Mouse (Mus musculus) kidney, adult 8-10 months (tissue): ENCODE results near the gene Igsf8.

Experiments
- DNase-seq, 2 experiments: peaks; one replicate each; pipeline ENCODE4 v3.0.0; 2022

The Igsf8 gene

DNA sequence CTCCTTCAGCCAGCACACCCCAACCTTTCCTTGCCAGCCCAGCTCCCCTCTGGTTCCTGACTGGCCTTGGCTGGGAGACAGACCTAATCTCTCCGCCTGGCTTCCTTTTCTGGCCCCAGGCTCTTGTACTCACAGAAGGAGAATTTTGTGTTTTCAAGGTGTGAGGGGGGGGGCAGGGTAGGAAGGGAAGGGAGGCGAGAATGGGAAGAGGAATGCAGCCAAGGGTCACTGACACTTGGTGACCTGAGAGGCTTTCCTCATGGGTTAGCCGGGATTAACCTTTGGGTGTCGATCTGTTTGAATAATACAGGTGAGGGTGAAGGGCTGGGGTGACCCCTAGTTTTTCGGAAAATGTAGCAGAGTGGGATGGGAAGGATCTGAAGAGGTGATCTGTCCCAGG, 12.7 kb downstream of the Igsf8 start:
- DNase-seq = peak; percentile 28 to 38

DNA sequence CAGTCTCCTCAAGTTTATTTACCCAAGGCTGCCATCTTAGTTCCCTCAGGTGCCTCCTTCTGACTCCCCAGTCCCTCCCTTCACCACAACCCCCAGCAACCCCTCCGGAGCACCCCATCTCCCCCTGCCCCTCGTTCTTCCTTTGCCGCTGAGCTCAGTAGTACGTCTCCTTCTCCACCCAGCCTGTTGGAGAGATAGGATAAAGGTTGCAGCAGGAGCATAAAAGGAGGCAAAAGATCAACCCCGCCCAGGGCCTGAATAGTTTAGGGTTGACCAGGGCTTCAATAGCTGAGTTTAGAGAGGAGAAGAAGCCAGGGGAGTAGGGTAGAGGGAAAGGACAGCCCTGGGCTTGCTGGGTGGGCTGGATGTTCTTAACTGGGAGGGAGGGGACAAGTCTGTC, 13.1 kb downstream of the Igsf8 start:
- DNase-seq = no peak

DNA sequence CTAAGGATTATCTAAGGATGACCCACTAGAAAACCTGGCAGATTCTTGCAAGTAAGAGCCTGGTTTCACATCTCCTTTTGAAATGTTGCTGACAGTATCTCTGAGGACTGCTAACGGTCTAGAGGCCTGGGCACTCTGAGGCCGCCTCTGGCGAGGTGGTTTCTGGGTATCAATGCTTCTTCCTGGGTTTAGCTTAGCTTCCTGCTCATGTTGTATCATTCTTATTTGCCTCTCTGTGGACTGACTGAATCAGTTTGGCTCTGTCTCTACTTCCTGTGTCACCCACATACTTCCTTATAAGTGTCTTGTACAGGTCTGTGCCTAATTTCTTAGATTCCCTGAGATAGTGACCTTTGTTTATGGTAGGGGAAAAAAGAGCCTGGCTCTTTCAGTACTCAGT, 15.7 kb downstream of the Igsf8 start:
- DNase-seq = no peak

DNA sequence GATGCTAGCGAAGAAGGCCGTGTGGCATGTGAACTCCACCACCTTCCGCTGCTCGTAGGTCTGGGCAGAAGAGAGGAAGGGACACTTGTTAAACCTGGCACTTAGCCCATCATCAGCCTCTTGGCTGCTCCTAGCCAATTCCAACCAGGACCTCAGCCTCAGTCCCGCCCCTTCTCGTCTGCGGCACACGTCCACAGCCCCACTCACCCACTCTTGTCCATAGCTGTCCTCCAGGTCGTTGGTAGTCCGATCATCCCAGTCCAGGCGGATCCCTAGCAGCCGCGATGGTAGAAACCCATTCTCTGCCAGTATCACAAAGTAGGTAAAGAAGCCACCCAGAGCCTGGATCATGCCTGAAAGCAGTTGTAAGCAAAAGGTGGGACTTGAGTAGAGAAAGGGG, 16.9 kb downstream of the Igsf8 start:
- no peak for DNase-seq

DNA sequence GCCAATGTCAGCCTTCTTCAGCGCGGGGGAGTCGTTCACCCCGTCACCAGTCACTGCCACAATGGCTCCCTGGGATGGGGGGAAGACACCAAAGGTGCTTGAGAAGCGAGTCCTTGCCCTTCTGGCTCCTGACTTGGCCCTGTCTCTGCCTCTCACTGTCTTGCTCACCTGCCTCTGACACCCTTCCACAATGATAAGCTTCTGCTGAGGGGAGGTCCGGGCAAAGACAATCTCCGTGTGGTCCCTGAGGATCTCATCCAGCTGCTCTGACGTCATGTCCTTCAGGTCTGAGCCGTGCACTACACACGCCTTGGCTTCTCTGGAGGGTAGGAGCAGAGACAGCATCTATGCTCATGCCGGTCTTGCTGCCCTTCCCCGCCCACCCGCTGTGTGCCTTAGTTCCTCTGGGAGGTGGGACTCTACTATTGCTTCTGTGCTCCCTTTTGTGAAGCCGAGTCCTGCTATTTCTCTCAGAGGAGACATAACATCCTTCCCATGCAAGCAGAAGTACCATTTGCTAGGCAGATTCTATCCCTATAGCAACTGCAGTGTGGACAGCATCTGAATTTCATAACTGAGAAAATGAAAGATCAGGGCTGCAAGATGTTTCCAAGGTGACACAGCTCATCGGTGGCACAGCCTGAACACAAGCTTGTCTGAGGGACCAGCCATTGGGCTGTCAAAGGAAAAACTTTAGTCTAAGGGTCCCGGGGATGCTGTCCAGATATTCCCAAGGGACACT, 18.5 kb downstream of the Igsf8 start:
- no peak for DNase-seq

DNA sequence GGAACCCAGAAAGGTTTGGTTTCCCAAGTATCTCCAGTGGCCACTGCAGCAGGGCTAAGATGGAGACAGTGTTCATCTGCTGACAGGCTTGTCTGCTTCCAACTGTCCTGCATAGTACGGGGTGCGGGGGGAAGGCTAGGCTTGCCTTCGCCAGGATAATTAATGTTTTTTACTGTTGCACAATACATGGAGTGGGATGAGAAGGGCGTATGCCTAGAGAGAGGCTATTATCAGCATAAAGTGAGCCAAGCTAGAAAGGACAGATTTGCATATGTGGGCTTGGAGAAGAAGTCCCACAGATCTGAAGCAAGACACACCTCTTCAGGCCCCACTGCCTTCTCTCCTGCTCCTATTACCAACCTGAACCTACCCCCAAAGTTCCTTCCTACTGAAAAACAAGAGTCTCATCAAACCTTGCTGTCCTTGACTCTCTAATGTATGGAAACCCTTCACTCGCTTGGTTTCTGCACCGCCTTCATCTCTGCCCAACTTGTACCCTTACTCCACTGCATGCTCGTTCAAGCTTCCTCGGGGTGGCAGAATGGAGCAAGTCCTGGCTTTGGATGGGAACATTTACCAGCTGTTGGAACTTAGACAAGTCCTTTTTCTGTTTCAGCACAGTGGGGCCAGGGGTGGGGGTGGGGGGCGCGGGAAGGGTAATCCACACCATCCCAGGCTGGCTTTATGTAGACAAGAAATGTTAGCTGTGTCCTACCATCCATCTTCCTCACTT, 20.2 kb downstream of the Igsf8 start:
- no peak for DNase-seq

DNA sequence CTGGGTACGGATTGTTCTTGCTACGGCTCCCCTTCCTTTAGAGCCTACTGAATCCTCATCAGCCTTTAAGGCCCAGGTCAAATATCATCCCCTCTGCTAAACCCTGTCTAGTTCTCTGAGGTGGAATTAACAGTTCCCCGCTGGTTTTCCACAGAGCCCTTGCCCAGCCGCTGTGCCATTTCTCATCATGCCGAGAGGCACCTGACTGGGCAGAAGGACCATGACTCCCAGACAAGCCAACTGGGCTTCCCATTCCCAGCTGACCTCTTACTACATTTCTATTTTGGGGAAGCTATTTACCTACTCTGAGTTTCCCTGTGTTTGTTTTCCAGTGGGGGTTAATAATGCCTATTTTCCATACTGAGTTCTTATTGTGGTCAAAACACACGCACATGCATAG, 21.6 kb downstream of the Igsf8 start:
- no peak for DNase-seq

DNA sequence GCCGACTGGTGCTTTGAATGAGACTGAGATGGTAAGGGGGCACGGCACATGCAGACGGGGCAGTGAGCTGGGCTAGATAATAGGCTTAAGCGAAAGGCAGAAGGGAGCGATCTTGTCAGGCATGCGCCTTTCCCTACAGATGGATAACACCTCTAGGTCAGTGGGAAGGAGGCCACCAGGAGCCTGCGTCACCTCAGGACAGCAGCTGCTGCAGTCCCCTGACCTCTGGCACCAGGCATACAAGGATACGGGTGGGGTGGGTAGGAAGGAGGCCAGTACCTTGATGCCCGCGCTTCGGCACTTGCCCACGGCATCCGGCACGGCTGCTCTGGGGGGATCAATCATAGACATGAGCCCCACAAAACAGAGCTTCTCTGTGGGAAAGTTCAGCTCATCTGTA, 22.8 kb downstream of the Igsf8 start:
- DNase-seq = no peak

DNA sequence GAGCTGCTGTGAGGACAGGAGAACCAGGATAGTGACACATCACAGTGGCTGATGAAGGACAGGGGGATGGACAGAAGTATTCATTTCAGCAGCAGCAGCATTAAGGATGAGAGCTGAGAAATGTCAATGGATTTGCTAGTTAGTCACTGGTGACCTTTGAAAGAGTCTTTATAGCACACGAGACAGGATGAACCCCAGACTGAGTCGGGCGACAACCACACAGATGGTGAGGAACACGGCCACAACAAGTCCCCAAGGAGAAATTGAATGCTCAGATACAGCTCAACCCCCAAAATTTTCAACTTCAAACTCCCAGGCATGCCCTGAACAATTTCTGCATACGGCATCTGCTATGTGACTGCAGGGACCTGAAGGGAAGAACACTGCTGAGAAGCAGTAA, 25.3 kb downstream of the Igsf8 start:
- DNase-seq = no peak

DNA sequence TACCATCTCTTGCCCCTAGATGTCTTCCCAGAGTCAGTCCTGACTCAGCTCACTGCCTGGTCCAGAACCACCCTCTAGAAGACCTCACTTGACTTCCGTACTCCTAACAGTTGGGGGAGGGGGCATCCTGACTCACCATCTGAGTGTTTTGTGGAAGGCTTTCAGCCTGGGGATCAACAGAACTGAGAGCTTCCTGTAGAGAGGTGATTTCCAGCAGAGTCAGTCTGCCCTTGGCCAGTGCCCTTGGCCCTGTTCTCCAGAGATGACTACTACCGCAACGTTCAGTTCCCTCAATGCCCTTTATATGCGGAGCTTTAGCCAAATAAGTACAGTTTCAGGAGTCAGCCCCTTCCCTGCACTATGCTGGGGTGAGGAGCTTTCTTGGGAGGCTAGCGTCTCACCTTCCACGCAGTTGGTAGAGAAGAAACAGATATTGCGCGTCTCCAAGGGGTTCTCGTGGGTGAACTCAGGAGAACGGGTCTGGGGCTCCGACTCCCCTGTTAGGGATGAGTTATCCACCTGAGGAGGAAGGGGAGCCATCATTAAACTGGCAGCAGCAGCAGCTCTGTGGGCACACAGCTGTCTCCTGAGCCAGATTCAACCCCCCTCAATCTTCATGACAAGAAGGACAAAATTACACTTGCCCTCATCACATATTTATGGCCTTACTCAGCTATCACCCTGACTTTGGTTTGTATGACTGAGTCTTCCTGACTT, 27.6 kb downstream of the Igsf8 start:
- no peak for DNase-seq

DNA sequence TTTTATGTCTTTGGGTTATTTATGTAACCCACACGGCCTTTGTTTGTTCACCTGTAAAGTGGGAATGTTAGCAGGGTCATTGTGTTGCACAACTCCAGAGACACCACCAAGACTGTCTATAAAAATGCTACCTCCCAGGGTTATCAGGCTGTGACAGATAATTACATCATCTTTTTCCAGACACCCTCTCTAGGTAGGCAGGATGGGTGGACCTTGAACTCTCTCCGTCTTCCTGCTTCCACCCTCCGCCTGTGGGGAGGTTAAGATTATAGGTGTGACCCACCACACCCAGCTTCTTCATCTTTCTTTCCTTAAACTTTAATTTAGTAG, 28.1 kb downstream of the Igsf8 start:
- no peak for DNase-seq

DNA sequence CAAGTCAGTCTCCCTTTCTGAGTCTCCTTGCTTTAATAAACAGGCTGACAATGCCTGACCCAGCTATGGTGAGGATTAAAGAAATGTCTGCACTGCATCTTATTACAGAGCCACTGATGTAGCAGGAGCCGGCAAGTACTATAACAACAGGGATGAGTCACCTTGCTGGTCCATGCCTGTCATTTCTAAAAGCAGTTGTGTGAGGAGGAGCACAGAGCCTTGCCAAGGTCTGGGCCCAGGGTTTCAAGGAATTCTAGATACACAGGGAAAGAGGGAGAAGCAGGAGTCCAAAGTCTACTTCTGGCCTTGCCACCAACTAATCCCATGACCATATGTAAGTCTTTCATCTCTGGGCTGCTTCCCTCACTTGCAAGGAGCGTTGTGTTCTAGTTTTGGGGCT, 31.4 kb downstream of the Igsf8 start:
- DNase-seq = no peak

DNA sequence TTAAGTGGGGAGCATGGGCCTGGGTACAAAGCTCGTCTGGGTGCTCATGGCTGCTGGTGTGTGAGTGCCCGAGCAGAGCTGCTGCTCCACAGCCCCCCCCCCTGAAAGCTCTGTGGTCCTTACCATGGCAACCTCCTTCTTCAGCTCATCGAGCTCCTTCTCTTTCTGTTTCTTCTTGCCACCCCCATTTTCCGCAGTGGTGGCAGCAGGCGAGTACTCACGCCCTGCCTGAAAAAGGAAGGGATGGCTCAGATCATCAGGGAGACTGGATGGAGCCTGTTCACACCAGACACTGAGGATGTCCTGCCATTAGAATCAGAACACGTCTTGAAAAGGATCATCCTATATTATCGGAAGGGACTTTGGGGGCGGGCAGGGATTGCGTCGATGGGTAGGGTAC, 32.0 kb downstream of the Igsf8 start:
- DNase-seq = no peak

DNA sequence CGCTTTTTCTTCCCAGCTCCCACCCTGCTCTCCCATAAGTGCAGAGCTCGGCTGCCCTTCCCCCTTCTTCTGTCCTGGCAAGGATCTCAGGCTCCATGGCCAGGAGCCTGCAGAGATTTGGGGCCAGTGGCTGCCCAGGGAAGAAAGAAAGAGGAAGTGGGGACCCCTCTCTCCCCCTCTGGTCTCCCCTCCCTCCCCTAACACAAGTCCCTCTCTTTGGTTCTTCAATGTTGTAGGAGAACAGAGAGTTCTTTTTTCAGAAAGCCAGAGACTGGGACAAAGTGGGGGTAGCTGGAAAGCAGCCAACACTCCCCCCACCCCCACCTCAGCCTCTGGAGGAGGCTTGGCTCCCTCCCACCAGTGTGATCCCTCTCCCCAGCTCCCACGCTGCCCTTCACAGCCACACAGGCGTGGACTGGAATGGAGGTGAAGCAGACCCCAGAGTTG, 34.3 kb downstream of the Igsf8 start:
- no peak for DNase-seq

DNA sequence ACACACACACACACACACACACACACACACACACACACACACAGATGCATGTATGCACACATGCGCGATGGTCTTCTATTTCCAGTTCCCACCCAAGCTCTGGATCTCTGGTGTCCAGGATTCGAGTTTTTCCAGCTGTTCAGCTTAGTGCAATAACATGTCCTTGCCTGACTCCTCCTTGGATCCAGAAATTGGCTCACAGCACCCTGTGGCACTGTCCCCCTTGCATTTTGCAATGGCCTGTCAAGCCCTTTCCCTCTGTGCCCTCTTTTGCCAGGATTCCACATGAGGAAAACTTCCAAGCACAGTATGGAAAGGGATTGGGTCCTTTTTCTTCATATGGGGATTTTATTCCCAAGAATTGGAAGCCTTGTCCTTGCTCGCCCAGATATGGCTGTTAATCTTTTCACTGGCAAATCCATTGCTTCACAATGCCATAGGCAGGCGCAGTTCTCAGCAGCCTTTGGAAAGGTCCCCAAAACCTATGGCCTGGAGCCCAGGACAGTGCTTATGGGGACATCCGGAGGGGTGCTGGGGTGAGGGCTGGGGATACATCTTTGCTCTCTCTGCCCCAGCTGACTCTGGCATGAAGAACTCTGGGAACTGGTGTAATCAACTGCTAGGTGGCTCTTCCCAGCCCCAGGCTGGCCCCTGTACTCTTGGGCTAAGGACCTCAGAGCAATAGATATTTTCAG, 35.5 kb downstream of the Igsf8 start:
- DNase-seq = no peak

DNA sequence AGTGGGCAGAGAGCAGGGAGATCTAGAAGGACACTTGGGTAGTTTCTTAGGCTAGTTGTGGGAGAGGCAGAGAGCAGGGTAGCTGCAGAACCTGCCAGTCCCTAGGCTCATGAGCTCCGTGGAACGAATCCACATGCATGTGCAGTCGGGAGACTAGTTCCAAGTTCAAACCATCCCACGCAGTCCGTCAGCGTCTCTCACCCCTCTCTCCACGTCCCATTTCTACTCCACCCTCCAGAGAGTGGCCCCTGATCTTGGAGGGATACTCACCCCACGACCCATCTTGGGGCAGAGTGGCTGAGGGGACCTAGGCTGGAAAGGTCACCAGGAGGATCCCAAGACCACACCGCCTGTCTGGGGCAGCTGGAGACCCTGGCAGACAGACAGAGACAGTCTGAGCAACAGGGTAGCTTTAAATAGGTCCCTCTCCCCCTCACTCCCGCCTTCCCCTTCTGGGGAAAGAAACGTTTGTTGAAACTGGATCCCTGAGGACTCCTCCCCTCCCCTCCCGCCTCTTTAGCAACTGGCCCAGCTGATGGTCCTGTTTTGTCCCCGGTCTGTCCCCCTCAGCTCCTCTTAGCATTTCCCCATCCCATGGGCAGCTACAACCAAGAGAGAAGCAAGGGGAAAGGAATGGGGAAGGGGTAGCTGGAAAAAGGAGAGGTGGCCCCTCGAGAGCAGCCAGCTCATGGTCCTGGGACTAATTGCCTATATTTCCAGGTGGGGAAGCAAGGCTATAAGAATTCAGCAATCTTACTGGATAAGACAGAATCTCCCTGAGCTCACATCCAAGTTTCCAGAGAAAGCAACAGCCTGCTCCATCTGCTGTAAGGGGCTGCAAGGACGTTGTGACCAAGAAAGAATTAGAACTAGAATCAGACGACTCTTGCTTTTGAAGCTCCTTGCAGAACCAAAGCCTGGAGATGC, 36.4 kb downstream of the Igsf8 start, which contains the start of gene Atp1a2:
Gene Atp1a2 (minus strand): TSS at position 454 of the 927 bp plus-strand sequence.
- DNase-seq = no peak

DNA sequence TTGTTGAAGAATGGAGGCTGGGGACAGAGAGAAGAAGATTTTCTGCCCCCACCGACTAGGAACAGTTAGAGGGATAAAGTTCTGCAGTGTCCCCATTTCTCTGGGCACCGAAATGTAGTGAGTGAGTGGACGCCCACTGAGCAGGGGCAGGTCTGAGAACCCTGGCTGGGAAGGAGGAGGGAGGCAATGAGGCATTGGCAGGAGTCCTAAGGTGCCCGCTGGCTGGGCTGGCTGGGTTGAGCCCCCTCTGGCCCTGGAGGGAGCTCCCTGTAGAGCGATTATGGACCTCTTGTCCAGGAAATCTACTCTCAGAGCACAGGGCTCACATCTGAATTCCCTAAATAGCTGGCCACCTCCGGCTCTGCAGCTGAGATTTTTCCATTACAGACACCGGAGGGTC, 38.1 kb downstream of the Igsf8 start:
- no peak for DNase-seq

DNA sequence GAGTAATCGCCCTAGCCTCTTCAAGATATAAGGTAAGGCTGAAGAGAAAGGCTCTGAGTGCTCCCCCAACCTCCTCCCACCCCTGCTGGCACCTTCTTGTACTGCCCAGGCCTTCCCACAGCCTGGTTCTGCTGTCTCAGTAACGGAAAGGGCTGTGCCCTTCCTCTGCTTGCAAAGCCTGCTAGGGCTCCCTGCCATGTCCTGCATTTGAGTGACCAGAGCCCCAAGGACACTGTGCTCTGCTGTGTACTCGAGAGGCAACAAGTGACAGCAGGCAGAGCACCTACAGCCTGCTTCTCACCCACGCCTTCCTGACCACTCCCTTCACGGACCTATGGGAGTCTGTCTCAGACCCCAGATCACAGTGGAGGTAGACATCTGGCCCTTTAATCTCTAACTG, 38.8 kb downstream of the Igsf8 start:
- no peak for DNase-seq

DNA sequence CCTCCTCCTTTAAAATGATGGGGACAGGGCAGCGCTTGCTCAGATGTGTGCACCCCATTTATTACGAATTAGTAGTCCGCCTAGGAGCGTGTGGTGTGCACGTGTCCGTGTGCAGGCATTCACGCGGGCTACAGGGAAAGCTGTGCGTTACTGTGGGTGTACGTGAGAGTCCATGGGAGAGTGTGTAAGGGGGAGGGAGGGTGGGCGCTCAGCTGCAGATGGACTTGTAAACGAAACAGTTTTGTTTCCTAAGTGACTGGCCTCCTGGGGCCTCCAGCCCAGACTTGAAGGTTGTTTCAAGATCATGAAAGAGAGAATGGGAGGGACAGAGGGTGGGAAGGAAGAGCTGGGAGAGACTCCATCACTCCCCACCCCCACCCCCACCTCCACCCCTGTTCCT, 39.7 kb downstream of the Igsf8 start:
- no peak for DNase-seq

DNA sequence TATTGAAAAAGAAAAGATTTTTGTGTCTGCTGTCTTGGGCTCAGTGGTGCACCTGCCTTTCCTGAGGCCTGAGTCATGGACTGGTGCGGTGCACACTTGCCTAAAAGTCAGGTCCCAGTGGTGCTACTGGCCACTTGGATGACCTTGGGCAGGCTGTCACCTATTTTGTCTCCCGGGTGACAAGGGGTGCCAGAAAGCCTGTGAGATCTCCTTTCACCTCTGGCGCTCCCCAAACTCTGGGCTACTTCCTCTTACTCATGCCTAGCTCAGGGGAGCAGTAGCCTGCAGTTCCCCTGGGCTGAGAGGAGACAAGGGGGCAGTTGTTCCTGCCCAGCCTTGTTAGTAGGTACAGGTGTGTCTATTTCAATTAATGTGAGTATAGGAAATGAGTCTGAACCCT, 40.9 kb downstream of the Igsf8 start:
- no peak for DNase-seq

DNA sequence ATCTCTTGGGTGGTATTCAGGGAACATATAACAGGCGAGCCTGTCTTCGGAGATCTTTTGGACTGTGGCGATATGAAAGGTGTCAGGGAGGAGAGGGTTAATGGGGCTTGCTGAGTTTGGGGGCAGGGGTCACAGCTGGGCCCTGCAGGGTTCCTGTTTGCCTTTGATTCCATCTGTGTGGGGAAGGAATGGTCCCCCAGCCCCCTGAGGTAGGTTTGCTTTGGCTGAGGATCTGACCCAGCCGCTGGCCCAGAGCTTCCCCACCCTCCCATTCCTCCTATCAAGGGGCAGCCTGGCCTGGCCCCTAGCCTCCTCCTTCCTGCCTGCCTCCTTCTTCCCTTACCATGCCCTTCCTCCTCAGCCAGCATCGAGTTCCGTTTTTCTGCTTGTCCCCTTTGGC, 41.4 kb downstream of the Igsf8 start:
- no peak for DNase-seq

DNA sequence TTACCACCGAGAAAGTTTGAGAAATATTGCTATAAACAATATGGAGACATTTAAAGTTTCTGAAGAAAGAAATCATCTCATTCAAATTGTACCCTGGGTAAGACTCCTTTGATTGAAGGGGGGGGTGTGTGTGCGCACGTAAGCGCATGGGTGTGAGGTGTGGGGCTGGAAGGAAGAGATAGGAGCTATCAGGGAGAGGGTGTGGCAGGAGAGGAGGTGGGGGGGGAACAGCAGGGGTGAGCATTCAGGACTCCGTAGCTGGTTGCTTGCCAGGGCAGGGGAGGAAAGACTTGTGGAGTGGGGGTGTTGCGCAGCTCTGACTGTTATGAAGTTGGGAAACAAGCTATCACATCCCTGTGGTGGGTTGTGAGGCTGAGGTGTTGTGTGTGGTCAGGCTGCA, 43.0 kb downstream of the Igsf8 start:
- no peak for DNase-seq
